In the genomic region with DNA sequence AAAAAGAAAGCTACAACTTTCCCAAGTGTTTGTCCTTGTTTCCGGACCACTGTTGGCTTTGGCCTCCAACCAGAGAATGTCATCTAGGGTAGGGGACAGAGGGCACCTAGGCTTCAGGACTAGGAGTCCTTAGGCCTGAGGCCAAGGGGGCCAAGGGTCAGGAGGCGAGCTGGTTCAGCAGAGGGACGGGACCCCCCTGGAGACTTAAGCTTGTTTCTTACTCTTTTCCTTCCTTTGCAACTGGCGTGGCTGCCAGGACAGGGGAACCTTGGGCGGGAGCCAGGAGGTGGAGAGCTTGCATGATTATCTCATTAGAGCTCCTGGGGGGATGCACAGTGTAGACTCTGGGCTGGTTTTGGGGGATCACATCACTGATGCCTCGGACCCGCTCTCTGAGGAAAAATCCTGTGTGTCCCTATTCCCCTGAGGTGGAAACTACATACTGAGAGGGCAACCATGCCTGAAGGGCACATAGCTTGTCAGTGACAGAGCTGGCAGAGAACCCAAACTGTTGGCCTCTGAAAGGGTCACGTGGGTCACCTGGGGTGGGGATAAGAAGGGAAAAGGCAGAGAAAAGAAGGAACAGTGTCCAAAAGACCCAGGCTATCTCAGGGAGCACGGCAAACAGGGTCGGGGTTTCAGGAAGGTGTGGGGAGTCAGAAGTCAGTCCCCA, we compare ENCODE assay signal across 10 mouse cellular contexts. TPM values are rescaled to one million over a fixed set of nuclear protein-coding genes. Genes with fewer than 3 reads are reported as not detected.
DNase-seq lines count a peak whose midpoint lies in the region; ATAC-seq and TF ChIP-seq lines count a peak whose summit lies in the region.
"Had no signal": no experiment of that assay in that cellular context is flagged by ENCODE, and none has a peak within 500 bp of the region (broad histone marks: within the 10 kb centered on the region; RNA-seq: fewer than 3 reads in every experiment).

No protein-coding gene starts in this region.

- H3K4me2 ChIP-seq in kidney, embryonic 14.5 days (replicated peaks; ENCODE audit: low read depth, low read length) = no peak overlapping the region
- H3K4me2 ChIP-seq in heart, embryonic 14.5 days (ENCODE audit: low read length) = peak overlapping the region; percentile 37
- peak overlapping the region; percentile 53 for H3K4me2 ChIP-seq in liver, embryonic 16.5 days (ENCODE audit: low read depth, low read length)
- H3K4me2 ChIP-seq: embryonic facial prominence, embryonic 13.5 days had no signal

- no peak overlapping the region for H3K4me3 ChIP-seq in kidney, embryonic 14.5 days (ENCODE audit: low read length)
- H3K4me3 ChIP-seq in cerebellum, adult 2 months (replicated peaks; ENCODE audit: insufficient read depth, low read depth, low read length) = no peak overlapping the region
- no peak overlapping the region for H3K4me3 ChIP-seq in heart, embryonic 14.5 days (ENCODE audit: control insufficient read depth in 1 of 2, insufficient read depth in 1 of 2, low read depth in 1 of 2, low read length in 2 of 2)
- peak overlapping the region; percentile 28 for H3K4me3 ChIP-seq in liver, embryonic 16.5 days (ENCODE audit: low read depth, low read length)
- H3K4me3 ChIP-seq: embryonic facial prominence, embryonic 13.5 days had no signal

- no peaks in the 10 kb centered on the region for H3K9me3 ChIP-seq in kidney, embryonic 14.5 days (ENCODE audit: control insufficient read depth, low read length)
- H3K9me3 ChIP-seq in heart, embryonic 14.5 days (ENCODE audit: control insufficient read depth, low read length) = no peaks in the 10 kb centered on the region
- H3K9me3 ChIP-seq in liver, embryonic 16.5 days (replicated peaks; ENCODE audit: control insufficient read depth, low read length) = no peaks in the 10 kb centered on the region
- H3K9me3 ChIP-seq: embryonic facial prominence, embryonic 13.5 days had no signal

- no peak for TF ChIP-seq CTCF in cerebellum, adult 2 months (IDR thresholded peaks at IDR 0.05; ENCODE audit: borderline replicate concordance, insufficient read depth, low read depth, low read length)

- TF ChIP-seq POLR2A in cerebellum, adult 2 months (IDR thresholded peaks at IDR 0.05; ENCODE audit: borderline replicate concordance, insufficient read depth, low read length) = no peak

- peaks cover 6% of the 10 kb centered on the region; the same call in 1 of the 2 replicates for H3K4me1 ChIP-seq in kidney, embryonic 14.5 days (ENCODE audit: control insufficient read depth, insufficient read depth, low read length)
- peaks cover 36% of the 10 kb centered on the region for H3K4me1 ChIP-seq in cerebellum, adult 2 months (ENCODE audit: control insufficient read depth, insufficient read depth, low read length)
- peaks cover 17 to 39% of the 10 kb centered on the region in 2 experiments for H3K4me1 ChIP-seq in heart, embryonic 14.5 days (ENCODE audit: control insufficient read depth in 2 of 2, insufficient read depth in 2 of 2, low read length in 2 of 2)
- H3K4me1 ChIP-seq in liver, embryonic 16.5 days (ENCODE audit: control insufficient read depth, low read depth, low read length) = peaks cover 96% of the 10 kb centered on the region

- 61% methylated on average over 10 of the region's 10 CpGs for WGBS in kidney, embryonic 14.5 days
- WGBS in cerebellum, adult 2 months = 17% methylated on average over 10 of the region's 10 CpGs
- WGBS in heart, embryonic 14.5 days = 43% methylated on average over 10 of the region's 10 CpGs
- WGBS in liver, embryonic 16.5 days (ENCODE audit: insufficient replicate concordance) = 55% methylated on average over 10 of the region's 10 CpGs

- H3K9ac ChIP-seq in kidney, embryonic 14.5 days (ENCODE audit: low read depth, low read length) = no peak overlapping the region
- peak overlapping the region; percentile 44; the same call in 1 of the 2 replicates for H3K9ac ChIP-seq in heart, embryonic 14.5 days (ENCODE audit: low read length)
- peak overlapping the region; percentile 23; the same call in 1 of the 2 replicates for H3K9ac ChIP-seq in liver, embryonic 16.5 days (ENCODE audit: low read depth, low read length)
- H3K9ac ChIP-seq: embryonic facial prominence, embryonic 13.5 days had no signal

- peak; percentile 95 for DNase-seq in kidney, adult 11 months
- DNase-seq in cerebellum, adult 2 months = peak; percentile 68 to 73
- no peak for DNase-seq in frontal cortex, postnatal 10 days (ENCODE audit: low spot score in 2 of 2)
- no peak for DNase-seq in thymus, postnatal 10 days (ENCODE audit: low spot score in 2 of 2)
- no peak for DNase-seq in embryo, embryonic 11 days

- H3K27me3 ChIP-seq in kidney, embryonic 14.5 days (ENCODE audit: control insufficient read depth, insufficient read depth, low read length) = no peaks in the 10 kb centered on the region
- H3K27me3 ChIP-seq in cerebellum, adult 2 months (ENCODE audit: control insufficient read depth, insufficient read depth, low read length) = no peaks in the 10 kb centered on the region
- no peaks in the 10 kb centered on the region for H3K27me3 ChIP-seq in heart, embryonic 14.5 days (ENCODE audit: control insufficient read depth, insufficient read depth, low read length)
- H3K27me3 ChIP-seq in liver, embryonic 16.5 days (ENCODE audit: control insufficient read depth, insufficient read depth, low read depth, low read length) = no peaks in the 10 kb centered on the region
- H3K27me3 ChIP-seq: CH12.LX; embryonic facial prominence, embryonic 13.5 days had no signal

- H3K27ac ChIP-seq in kidney, embryonic 14.5 days (ENCODE audit: low read depth, low read length) = no peak overlapping the region
- peak overlapping the region; percentile 84 for H3K27ac ChIP-seq in cerebellum, adult 2 months (ENCODE audit: insufficient read depth, low read length)
- H3K27ac ChIP-seq in heart, embryonic 14.5 days (replicated peaks in 1 of 2; ENCODE audit: control insufficient read depth in 1 of 2, insufficient read depth in 1 of 2, low read depth in 2 of 2, low read length in 2 of 2) = no peak overlapping the region; a peak in 1 of 4 replicates
- peak overlapping the region; percentile 45 for H3K27ac ChIP-seq in liver, embryonic 16.5 days (ENCODE audit: low read length)
- H3K27ac ChIP-seq: embryonic facial prominence, embryonic 13.5 days had no signal

- no peaks in the 10 kb centered on the region for H3K36me3 ChIP-seq in kidney, embryonic 14.5 days (ENCODE audit: control insufficient read depth, insufficient read depth, low read length)
- peaks cover 5% of the 10 kb centered on the region; the same call in 1 of the 2 replicates for H3K36me3 ChIP-seq in heart, embryonic 14.5 days (ENCODE audit: control insufficient read depth, insufficient read depth, low read length)
- peaks cover 35% of the 10 kb centered on the region for H3K36me3 ChIP-seq in liver, embryonic 16.5 days (ENCODE audit: control insufficient read depth, insufficient read depth)
- H3K36me3 ChIP-seq: embryonic facial prominence, embryonic 13.5 days had no signal

- ATAC-seq in kidney, embryonic 14.5 days (ENCODE audit: low FRiP score, low TSS enrichment) = no peak
- ATAC-seq in heart, embryonic 14.5 days (ENCODE audit: insufficient number of reproducible peaks, insufficient read depth, low FRiP score, low read depth) = no peak
- ATAC-seq in liver, embryonic 16.5 days (ENCODE audit: low read depth) = peak; percentile 20; the same call in 1 of the 2 replicates

RNA-seq across cellular contexts. Expression of a gene that starts 8.3 kb away (rescaled TPM):
- polyA plus RNA-seq in kidney, embryonic 14.5 days (2014; fragmentation: Nextera tagmentation; extraction: Ambion mirVana) = 0.09 TPM in 1 of 2 replicates, not detected in the other
- 0.15 and 0.24 TPM in 2 replicates for polyA plus RNA-seq in cerebellum, adult 2 months (2012; rRNA removed)
- 0.20 TPM in 2 replicates for polyA plus RNA-seq in heart, embryonic 14.5 days (2014; fragmentation: Nextera tagmentation; extraction: Ambion mirVana)
- 0.33 and 0.46 TPM in 2 replicates for polyA plus RNA-seq in liver, embryonic 16.5 days (2015; fragmentation: Nextera tagmentation; extraction: Ambion mirVana)

RNA-seq across cellular contexts. Expression of a gene that starts 8.9 kb away (rescaled TPM):
- polyA plus RNA-seq in kidney, embryonic 14.5 days (2014; fragmentation: Nextera tagmentation; extraction: Ambion mirVana) = 52.5 and 78.5 TPM in 2 replicates
- 174 and 192 TPM in 2 replicates for polyA plus RNA-seq in cerebellum, adult 2 months (2012; rRNA removed)
- polyA plus RNA-seq in heart, embryonic 14.5 days (2014; fragmentation: Nextera tagmentation; extraction: Ambion mirVana) = 45.7 and 59.0 TPM in 2 replicates
- 196 and 232 TPM in 2 replicates for polyA plus RNA-seq in liver, embryonic 16.5 days (2015; fragmentation: Nextera tagmentation; extraction: Ambion mirVana)

Comparison
In these comparisons a context has a peak if more than half of its experiments do, and no peak if none do; other contexts are left out.
1. DNase-seq: peak in kidney, adult 11 months (single experiment) and cerebellum, adult 2 months (2 of 2); none in frontal cortex, postnatal 10 days (0 of 2), thymus, postnatal 10 days (0 of 2) and embryo, embryonic 11 days (single experiment).
2. H3K27ac ChIP-seq: peak in cerebellum, adult 2 months (single experiment) and liver, embryonic 16.5 days (single experiment); none in kidney, embryonic 14.5 days (single experiment) and heart, embryonic 14.5 days (0 of 2).